Mouse (Mus musculus): ENCODE results near the gene Polr3b. TPM values are rescaled to one million over a fixed set of nuclear protein-coding genes. Genes with fewer than 3 reads are reported as not detected.
A peak's percentile ranks its signal among the peaks of the same experiment; 100 is the strongest.

Gene Polr3b
- total RNA-seq (2021): 10 to 100 TPM; 13.1 to 13.9 TPM

DNA sequence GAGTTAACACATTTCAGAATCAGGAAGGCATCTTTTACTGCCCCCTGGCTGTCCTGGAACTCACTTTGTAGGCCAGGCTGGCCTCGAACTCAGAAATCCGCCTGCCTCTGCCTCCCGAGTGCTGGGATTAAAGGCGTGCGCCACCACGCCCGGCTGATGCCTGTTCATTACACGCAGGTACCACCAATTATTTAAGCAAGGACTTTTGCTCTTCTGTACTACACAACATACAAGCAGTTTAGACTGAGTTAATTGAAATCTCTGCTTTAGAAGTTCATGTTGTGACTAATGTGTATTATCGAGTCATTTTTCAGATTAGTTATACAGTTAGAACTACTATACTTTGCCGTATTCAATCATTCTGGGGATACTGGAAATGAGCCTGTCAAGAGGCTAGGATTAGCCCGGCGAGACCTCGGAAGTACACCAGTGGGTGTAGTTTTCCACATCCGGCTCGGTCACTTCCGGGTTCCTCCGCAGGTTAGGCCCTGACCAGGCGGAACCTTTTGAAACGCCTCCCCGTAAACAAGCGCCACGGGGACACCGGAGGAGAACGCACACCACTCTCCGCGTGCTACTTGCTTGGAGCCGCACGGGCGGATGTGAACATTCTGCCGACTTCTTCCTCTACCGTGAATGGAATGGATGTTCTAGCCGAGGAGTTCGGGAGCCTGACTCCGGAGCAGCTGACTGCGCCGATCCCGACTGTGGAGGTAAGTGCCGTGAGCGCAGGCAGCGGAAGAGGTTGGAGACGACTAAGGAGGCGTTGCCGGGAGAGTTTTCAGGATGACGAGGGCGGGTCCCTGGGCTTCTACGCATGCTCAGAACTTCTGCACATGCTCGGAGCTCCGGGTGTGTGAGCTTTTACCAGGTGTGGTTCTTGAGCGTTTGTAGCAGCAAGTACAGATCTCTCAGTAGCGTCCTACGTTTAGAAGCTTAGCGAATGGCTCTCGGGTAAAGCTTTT, at the start of gene Polr3b:
Polr3b (plus strand) TSS at position 467 of the 965 bp plus-strand sequence.
- DNase-seq: peak; percentile 93 to 94
- intact Hi-C loops (cut with DNase I): loop anchor here (2.0 to 5.0 kb wide), 4 partner anchors 45 to 295 kb away; partner anchors contain the start of genes Ric8b and Tcp11l2

DNA sequence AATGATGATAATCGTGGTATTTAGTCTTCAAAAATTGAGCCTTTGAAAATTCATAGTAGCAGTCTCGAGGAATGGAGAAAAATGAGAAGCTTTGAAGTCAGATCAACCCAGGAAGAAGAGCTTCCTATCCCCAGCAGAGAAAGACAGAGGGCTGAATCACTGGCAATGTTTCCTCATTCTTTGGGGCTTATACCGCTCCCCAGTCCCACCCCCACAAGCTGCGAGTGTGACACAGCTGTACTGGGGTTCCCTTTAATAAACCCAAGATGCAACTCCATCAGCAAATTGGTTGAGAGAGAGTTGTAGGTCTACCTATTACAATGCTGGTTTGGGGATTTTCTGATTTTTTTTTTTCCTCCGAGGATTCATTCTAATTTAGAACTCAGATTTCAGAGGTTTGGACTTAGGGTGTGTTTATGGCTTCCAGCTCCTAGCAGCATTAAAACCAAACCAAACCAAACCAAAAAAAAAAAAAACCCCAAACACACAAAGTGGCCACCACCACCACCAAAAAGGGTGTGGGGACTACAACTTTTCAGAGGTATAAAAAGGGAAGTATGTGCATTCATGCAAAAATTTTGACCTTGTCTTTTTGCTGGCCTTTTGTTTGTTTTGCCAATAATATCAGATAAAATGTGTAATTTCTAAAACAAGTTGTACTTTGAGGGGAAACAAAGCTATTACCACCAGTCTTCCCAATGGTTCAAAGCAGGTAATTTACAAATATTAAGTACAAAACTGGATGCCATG, 48.2 kb upstream of the Polr3b start:
- intact Hi-C loops (cut with DNase I): no loop called here

DNA sequence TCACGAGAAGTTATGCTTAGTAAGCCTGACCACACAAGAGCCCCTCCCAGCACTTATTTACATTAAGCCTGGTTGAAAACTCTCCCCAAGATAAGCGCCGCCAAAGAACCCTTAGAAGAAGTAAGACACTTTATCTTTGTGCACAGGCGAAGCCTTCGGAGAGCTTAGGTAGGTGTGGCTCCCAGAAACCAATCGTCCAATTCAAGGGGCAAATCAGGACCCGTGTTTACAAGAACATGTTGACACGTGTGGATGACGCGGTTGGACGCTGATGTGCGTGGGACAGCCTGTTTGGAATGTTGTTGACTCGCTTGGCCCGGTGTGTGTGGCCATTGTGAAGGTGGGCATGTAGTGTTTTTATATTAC, 46.1 kb upstream of the Polr3b start:
- intact Hi-C loops (cut with DNase I): loop anchor here (2.0 kb wide), 2 partner anchors 41 to 47 kb away; partner anchors contain the start of genes Ckap4 and Polr3b
- DNase-seq: no peak

More for the DNA sequence above, 48.2 kb upstream of the Polr3b start:
- DNase-seq: no peak

DNA sequence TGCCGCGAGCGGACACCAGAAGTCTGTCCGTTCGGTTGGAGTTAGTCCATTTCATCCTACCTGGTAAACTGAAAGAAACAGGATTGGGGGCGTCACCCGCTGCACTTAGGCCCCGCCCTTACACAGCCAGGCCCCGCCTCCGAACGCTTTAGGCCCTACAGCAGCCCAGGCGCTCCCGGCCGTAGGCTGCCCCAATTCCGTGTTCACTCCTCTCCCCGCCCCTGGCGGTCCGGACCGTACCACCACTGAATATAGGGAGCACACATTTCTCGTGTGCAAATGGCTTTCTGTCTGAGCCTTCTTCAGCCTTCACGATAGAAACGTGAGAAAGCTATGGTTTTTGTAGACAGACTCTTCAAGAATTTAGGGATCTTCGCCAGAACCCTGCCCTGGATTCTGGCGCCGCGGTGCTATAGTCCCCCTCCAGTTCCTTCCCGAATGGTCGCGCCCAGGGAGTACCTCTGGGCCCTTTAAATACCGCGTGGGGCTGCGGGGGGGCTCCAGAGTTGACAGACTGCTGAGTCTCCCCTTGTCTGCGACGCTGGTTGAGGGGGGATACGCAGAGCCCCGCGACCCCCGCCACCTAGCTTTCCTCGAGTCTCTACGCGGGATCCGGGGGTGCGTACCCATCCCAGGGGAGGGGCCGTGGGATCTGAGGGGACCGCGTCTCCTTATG, 45.6 kb upstream of the Polr3b start, which contains the start of gene Tcp11l2:
Tcp11l2 (plus strand) TSS at position 232 of the 676 bp plus-strand sequence.
- intact Hi-C loops (cut with DNase I): loop anchor here (2.0 kb wide), 2 partner anchors 42 to 46 kb away; partner anchors contain the start of genes Ckap4 and Polr3b
- DNase-seq: peak; percentile 94

DNA sequence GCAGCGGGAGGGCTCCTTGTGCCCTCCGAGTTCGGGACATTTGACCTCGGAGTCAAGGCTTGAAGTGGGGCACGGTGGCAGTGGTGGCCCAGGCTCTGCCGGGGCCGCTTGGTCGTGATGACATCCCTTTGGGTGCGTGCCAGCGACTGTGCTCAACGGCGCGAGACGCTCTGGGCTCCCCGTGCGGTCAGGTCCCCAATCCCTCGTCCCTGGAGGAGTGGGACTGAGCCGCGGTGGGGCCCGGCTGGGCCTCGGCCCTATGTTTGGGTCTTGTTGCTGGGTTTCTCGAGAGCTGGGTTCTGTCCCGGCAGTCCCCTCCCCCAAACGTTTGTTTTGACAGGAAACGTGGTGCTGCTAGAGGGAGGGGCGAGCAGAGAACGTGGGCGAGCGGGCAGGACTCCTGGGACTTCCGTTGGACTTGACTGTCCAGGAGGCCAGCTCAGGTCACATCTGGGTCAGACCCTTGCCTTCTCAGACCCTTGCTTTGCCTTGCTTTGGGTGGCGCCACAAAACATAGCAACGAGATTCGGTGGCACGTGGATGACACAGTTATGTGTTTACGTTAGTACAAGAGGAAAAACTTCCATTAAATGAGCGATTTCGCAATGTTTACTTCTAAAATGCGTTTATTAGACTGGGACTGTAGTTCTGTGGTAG, 44.9 kb upstream of the Polr3b start:
- peak; percentile 80 to 89 for DNase-seq
- intact Hi-C loops (cut with DNase I): loop anchor here (2.0 kb wide), 2 partner anchors 42 to 46 kb away; partner anchors contain the start of genes Ckap4 and Polr3b

DNA sequence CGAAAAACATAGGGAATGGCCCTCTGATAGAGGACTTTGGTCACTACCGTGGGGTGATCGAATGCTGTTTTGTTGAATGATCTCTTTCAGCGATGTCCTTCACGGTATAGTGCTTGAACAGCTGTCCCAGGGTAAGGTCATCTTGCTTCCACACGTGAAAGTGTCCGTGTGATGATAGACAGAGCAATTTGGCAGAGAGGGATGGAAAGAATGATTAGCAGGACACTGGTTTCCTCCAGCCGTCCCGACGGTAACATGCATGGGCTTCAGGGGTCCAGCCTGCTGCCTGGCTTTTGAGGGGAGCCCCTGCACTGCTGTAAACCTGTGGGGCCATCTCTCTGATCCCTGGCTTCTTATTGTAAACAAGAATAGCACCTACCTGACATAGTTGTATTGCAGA, 43.4 kb upstream of the Polr3b start:
- peak in 1 of 2 experiments; percentile 43 for DNase-seq
- intact Hi-C loops (cut with DNase I): no loop called here

DNA sequence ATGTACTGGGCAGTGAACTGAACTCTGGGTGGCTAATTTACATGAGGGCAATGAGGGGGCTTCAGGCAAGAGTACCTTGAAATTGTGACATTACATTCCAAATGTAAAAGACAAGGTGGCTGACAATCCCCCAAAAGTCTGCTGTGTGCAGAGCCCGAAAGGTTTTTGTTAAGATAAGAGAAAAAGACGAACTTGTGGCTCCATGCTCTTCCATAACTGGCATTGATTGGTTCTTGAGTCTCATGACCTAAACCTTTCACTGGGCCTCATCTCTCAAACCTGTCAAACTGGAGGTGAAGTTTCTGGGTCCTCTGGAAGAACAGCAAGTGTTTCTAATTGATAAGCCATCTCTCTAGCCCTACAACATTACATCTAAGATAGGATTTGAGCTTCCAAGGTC, 42.6 kb upstream of the Polr3b start:
- DNase-seq: no peak
- intact Hi-C loops (cut with DNase I): no loop called here

DNA sequence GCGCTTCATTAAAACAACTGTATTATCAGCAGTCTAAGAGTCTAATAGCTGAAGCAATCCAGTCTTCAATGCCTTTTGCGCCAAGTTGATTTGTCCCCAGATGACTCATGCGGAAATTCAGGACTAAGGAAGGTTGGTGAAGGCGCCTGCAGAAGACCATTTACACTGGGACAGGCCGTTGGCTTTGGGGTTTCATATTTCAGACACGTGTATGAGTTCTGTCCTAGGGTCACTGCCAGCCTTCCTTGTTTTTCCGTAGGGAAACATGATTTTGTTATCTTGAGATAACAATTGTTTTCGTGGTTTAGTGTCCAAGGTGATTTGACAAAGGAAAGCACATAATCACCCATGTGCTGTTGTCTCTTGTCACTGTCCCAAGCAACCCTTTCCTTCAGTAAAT, 40.9 kb upstream of the Polr3b start:
- intact Hi-C loops (cut with DNase I): no loop called here
- DNase-seq: peak; percentile 20 to 53

DNA sequence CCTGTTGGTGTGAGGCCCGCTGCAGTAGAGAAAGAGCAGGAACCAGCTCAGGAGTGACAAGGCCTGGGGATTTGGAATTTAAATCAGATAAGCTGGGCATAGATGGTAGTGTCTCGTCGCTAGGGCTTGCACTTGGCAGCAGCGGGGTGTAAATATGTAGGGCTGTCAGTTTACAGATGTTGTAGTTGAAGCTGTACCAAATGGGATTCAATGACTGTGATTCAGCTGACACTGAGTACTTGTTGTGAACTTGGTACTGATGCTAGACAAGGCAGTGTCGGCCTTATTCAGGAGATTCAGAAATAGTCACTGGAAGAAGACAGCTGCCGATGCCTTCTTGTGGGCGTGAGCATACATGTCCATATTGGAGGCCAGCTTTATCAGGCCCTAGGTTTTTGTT, 39.9 kb upstream of the Polr3b start:
- no peak for DNase-seq
- intact Hi-C loops (cut with DNase I): no loop called here

DNA sequence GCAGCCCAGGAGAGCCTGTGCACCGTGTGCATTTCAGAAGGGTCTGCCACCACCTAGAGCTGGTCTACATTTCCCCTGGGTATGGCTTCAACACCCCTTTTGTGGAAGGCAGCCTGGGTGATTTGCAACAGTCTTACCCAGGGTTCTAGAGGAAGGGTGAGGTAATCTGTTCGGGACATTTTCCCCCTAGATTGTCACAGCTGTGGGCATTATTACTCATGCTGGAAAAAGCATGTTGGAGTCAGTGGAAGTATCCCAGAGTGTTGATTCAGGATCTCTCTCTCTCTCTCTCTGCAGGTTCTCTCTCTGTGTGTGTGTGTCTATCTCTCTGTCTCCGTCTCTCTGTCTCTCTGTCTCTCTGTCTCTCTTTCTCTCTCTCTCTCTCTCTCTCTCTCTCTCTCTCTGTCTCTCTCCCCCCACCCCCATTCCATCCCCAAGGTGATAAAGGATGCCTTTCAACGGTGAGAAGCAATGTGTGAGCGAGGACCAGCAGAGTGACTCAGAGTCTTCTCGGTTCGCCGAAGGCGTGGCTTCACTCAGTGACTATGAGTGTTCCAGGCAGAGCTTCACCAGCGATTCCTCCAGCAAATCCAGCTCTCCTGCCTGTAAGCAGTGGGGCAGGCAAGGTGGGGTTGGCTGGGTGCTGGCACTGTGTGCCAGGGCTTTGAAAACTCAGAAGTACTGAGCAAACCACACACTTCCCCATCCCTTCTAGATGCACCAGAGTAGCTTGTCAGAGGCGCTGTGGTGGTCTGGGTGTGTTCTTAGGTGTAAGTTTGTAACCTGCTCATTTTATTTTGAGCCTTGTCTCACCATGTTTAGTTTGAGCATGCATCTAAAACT, 37.4 kb upstream of the Polr3b start:
- no peak for DNase-seq
- intact Hi-C loops (cut with DNase I): no loop called here

DNA sequence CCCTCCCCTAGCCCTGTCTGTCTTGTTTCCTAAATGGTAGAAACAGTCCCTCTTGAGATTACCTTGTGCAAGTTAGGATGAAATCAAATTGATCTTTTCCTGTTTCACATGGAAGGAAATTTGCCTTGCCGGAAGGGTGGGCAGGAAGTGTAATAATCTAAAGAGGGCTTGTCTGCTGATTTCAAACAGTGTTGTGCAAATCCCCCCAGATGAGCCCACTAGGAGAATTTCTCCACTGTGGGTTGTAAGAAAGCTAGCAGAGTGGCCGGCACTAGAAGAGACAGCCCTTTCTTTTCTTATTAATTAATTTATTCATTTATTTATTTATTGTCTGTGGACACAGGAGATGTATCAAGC, 36.8 kb upstream of the Polr3b start:
- intact Hi-C loops (cut with DNase I): no loop called here

DNA sequence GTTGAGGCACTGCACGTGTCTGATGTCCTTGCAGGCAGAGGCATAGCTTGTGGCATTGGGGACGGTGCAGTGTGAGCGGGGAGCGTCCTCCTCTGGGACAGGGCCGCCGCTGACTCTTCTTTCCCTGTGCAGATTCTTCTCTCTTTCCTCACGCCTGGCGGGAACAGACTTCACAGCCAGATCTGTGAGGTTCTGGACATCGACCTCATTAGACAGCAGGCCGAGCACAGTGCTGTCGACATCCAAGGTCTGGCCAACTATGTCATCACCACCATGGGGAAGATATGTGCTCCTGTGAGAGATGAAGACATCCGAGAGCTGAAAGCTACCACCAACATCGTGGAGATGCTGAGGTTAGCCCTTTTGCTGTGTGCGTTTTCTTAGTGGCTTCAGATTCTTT, 31.1 kb upstream of the Polr3b start:
- DNase-seq: no peak
- intact Hi-C loops (cut with DNase I): no loop called here

More for the DNA sequence above, 36.8 kb upstream of the Polr3b start:
- DNase-seq: no peak

DNA sequence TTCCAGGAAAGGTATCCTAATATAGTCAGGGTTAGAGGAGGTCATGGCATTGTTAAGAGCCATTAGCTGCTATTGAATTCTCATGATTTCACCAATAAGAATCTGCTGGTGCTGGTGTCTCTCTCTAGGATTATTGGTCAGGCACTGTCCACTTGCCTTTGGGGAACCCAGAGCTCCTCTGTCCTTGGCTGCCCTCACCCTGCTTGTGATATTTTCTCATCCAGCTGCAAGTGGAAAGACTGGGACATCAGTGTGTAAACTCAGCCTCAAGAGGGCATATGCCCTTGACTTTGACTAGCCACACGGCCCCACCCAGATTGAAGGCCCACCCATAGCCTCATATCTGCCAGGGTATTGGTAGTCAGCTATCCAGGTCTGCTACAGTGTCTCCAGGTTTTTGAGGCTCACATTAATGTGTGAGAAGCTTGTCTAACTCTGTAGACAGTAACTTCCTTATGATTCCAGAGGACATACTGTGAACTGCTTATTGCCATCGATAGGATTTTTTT, 30.4 kb upstream of the Polr3b start:
- DNase-seq: no peak
- intact Hi-C loops (cut with DNase I): no loop called here

DNA sequence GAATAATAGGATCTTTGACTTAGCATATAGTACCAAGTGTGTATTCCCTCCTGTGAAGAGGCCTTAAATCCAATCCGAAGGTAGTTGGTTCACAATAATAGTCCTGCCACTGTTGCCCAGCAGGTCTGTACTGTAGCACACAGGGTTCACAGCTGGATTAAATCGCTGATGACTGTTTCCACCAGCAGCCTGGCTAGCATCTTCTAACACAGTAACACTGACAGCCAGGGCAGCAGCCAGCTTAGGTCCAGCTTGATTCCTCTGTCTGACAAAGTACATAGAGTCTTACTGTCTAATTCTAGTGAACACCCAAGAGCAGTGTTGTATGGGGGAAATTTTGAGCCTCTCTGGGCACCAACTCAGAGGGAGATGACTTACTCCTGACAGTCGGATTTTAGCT, 29.3 kb upstream of the Polr3b start:
- intact Hi-C loops (cut with DNase I): no loop called here
- no peak for DNase-seq

DNA sequence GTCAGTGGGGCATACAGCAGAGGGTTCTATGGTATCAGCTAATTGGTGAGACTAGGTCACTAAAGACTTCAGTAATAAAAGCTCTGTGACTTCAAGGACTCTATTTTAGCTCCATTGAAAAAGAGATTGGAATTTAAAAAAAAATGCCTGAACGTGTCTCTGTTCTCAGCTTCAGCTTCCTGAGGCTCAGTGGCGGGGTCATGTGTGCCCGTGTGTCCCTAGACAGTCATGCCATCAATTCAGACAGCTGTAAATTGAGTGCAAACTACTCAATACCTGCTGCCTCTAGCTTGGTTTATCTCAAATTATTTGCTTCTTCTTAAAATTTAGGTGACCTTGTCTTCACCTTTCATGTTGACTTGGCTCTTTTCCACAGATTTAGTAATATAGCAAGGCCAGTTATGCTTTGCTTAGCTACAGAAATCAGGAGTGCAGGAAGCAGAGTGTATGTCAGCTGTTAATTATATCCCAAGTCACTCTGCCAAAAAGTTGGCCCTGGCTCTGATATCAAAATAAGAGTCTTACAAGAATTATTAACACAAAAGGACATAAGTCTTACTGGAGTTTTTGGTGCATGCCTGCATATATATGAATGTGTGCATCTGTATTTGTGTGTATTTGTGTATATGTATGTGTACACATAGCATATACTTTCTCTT, 24.8 kb upstream of the Polr3b start:
- intact Hi-C loops (cut with DNase I): no loop called here

DNA sequence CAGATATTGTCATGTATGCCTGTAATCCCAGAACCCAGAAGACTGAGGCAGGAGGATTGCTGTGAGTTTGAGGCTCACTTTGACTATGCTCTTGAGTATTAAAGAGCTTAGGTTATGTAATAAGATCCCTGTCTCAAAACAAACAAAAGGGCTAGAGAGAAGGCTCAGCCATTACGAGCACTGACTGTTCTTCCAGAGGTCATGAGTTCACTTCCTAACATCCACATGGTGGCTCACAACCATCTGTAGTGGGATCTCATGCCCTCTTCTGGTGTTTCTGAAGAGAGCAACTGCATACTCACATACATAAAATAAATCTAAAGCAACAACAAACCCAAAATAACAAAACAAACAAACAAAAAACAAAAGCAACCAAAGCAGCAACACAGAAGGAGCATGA, 23.9 kb upstream of the Polr3b start:
- DNase-seq: no peak
- intact Hi-C loops (cut with DNase I): no loop called here

More for the DNA sequence above, 24.8 kb upstream of the Polr3b start:
- no peak for DNase-seq

DNA sequence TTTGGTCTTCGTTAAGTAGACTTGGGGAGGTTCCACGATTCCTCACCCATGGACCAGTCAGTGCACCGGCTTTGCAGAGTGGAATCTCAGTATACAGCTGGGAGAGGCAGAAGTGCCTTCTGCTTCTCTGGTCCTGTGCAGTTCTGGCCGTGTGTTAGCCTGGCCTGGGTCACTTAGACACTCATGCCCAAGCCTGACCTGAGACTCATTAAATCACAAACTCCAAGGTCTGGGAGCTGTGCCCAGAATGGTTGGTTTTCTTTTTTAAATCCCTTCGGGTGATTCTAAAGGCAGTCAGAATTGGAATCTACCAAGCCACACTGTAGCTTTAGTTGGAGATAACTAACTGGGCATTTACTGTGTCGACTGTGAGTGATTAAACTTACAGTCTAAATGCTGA, 22.0 kb upstream of the Polr3b start:
- no peak for DNase-seq
- intact Hi-C loops (cut with DNase I): no loop called here

DNA sequence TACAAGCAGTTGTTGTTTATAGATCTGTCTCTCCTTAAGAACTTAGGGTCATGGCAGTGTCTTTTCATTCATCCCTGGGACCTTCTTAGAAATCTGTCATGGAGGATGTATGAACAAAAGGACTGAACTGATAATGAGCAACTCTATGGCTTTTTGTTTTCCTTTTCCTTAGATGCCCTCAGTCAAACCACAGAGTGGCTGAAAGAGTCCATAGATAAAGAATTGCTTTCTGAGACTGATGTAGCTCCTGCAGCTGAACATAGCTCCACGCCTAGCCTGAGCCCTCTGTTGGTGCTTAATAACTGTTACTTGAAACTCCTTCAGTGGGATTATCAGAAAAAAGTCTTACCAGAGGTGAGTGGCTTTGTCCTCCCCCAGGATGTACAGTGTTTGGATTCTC, 17.8 kb upstream of the Polr3b start:
- intact Hi-C loops (cut with DNase I): no loop called here

DNA sequence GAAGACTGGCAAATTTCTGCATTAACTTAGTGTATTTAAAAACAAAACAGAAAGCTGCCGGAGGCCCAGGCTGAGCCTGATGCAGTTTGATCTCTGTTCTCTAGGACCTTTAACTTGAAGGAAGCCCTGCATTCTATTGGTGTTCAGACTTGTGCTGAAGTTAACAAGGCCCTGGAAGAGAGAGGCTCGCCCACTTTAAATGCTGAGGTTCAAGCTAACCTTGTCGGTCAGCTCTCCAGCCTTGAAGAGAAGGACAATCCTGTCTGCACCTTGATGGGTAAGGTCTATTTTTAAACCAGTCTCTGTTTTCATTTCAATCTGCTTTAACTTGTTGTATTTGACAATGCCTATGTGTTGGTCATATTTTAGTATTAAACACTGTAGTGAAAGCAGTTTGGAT, 13.7 kb upstream of the Polr3b start:
- intact Hi-C loops (cut with DNase I): no loop called here
- DNase-seq: no peak

More for the DNA sequence above, 17.8 kb upstream of the Polr3b start:
- no peak for DNase-seq

Data from heart, postnatal 36 days (tissue).